ENCODE assay signal across 9 mouse cellular contexts in genomic region chr1:35875210-35875811, GRCm38 (mm10).
DNase-seq lines count a peak whose midpoint lies in the region; ATAC-seq and TF ChIP-seq lines count a peak whose summit lies in the region.
"Had no signal": no experiment of that assay in that cellular context is flagged by ENCODE, and none has a peak within 500 bp of the region (broad histone marks: within the 10 kb centered on the region; RNA-seq: fewer than 3 reads in every experiment).

No protein-coding gene starts in this region.

- H3K4me2 ChIP-seq in heart, embryonic 12.5 days = no peak overlapping the region
- H3K4me2 ChIP-seq in limb, embryonic 14.5 days (replicated peaks; ENCODE audit: low read depth, low read length, severe bottlenecking) = no peak overlapping the region

- H3K4me3 ChIP-seq in heart, embryonic 12.5 days = no peak overlapping the region
- no peak overlapping the region for H3K4me3 ChIP-seq in heart, adult 2 months
- H3K4me3 ChIP-seq in limb, embryonic 14.5 days (replicated peaks; ENCODE audit: low read length) = no peak overlapping the region
- H3K4me3 ChIP-seq: erythroblast, embryonic 14.5 days had no signal

- peak; percentile 97 for DNase-seq in heart, adult 11 months
- peak; percentile 58 for DNase-seq in Patski (ENCODE audit: low read depth, low spot score)
- peak; percentile 29 to 48 for DNase-seq in heart, adult 2 months
- peak; percentile 55 for DNase-seq in limb, embryonic 14.5 days (ENCODE audit: low spot score)
- no peak for DNase-seq in layer of hippocampus, adult 18-20 months (ENCODE audit: low spot score in 2 of 2)
- no peak for DNase-seq in adrenal gland, postnatal 36 days

- CTCF ChIA-PET in Patski (lab: Charles Lee) = no interaction called here

- ATAC-seq in heart, embryonic 12.5 days (ENCODE audit: insufficient number of reproducible peaks, low FRiP score) = no peak
- ATAC-seq in Patski = peak; percentile 92
- ATAC-seq in limb, embryonic 14.5 days (ENCODE audit: low FRiP score, low read depth) = no peak
- no peak for ATAC-seq in monocyte, adult 5-6 weeks (replicated peaks; ENCODE audit: insufficient number of reproducible peaks, low FRiP score, low TSS enrichment, poor library complexity, severe bottlenecking)

- no peak overlapping the region for H3K9ac ChIP-seq in heart, embryonic 12.5 days
- no peak overlapping the region for H3K9ac ChIP-seq in heart, adult 2 months (ENCODE audit: low read depth, low read length)
- H3K9ac ChIP-seq in limb, embryonic 14.5 days (ENCODE audit: low read depth, low read length, severe bottlenecking) = no peak overlapping the region

- peaks cover 29% of the 10 kb centered on the region for H3K4me1 ChIP-seq in heart, embryonic 12.5 days (replicated peaks)
- no peaks in the 10 kb centered on the region for H3K4me1 ChIP-seq in heart, adult 2 months (ENCODE audit: control insufficient read depth, insufficient read depth, low read length)
- peaks cover 11% of the 10 kb centered on the region for H3K4me1 ChIP-seq in limb, embryonic 14.5 days (ENCODE audit: control insufficient read depth, insufficient read depth, low read length)

- no peaks in the 10 kb centered on the region for H3K36me3 ChIP-seq in heart, embryonic 12.5 days
- no peaks in the 10 kb centered on the region for H3K36me3 ChIP-seq in heart, adult 2 months (ENCODE audit: control insufficient read depth, insufficient read depth, low read length)
- no peaks in the 10 kb centered on the region for H3K36me3 ChIP-seq in limb, embryonic 14.5 days (ENCODE audit: control insufficient read depth, insufficient read depth, low read length)

- no peaks in the 10 kb centered on the region for H3K79me2 ChIP-seq in heart, adult 2 months (replicated peaks; ENCODE audit: control insufficient read depth, insufficient read depth, low read length)

- no peak overlapping the region for H3K27ac ChIP-seq in heart, embryonic 12.5 days (ENCODE audit: poor library complexity, severe bottlenecking)
- no peak overlapping the region for H3K27ac ChIP-seq in heart, adult 2 months
- no peak overlapping the region for H3K27ac ChIP-seq in limb, embryonic 14.5 days (replicated peaks; ENCODE audit: low read depth, low read length)

- POLR2A ChIA-PET in Patski (lab: Charles Lee) = no interaction called here

- no peaks in the 10 kb centered on the region for H3K9me3 ChIP-seq in heart, embryonic 12.5 days (replicated peaks)
- no peaks in the 10 kb centered on the region for H3K9me3 ChIP-seq in limb, embryonic 14.5 days (ENCODE audit: control insufficient read depth, low read length)

- no peak for TF ChIP-seq POLR2A in heart, adult 2 months (IDR thresholded peaks at IDR 0.05; ENCODE audit: insufficient read depth, low read depth, low read length)
- no peak for TF ChIP-seq POLR2A in limb, embryonic 14.5 days (IDR thresholded peaks at IDR 0.05; ENCODE audit: borderline replicate concordance, extremely low read depth, insufficient read depth, insufficient read length)

- H3K27me3 ChIP-seq in heart, embryonic 12.5 days (replicated peaks) = no peaks in the 10 kb centered on the region
- no peaks in the 10 kb centered on the region for H3K27me3 ChIP-seq in Patski
- no peaks in the 10 kb centered on the region for H3K27me3 ChIP-seq in heart, adult 2 months (ENCODE audit: control insufficient read depth, insufficient read depth, low read length)
- no peaks in the 10 kb centered on the region for H3K27me3 ChIP-seq in limb, embryonic 14.5 days (ENCODE audit: control insufficient read depth, insufficient read depth, low read length)

- no peak for TF ChIP-seq CTCF in Patski (IDR thresholded peaks at IDR 0.05)
- no peak for TF ChIP-seq CTCF in heart, adult 2 months (IDR thresholded peaks at IDR 0.05)

- no peak for TF ChIP-seq EP300 in heart, adult 2 months (IDR thresholded peaks at IDR 0.05; ENCODE audit: insufficient read depth, low read depth, low read length)

- WGBS in heart, embryonic 12.5 days = 48% methylated on average over 11 of the region's 11 CpGs
- 57% methylated on average over 11 of the region's 11 CpGs for WGBS in heart, adult 2 months
- 28% methylated on average over 11 of the region's 11 CpGs for WGBS in limb, embryonic 14.5 days

- in situ Hi-C loops in Patski (cut with MboI; ENCODE audit: low pct_unique_long_range_greater_than_20kb) = loop anchor here (10.0 kb wide), 1 partner anchor 189 kb away; the partner anchor contains the start of gene Hs6st1

- intact Hi-C loops in heart, adult 2 months (cut with DNase I) = no loop called here

Comparison
In these comparisons a context has a peak if more than half of its experiments do, and no peak if none do; other contexts are left out.
1. DNase-seq: peak in heart, adult 11 months (single experiment), Patski (single experiment), heart, adult 2 months (2 of 2) and limb, embryonic 14.5 days (single experiment); none in layer of hippocampus, adult 18-20 months (0 of 2) and adrenal gland, postnatal 36 days (0 of 2).